Mouse (Mus musculus) G1E (cell line): ENCODE data around the gene Gm11562.

Experiments
- CTCF ChIP-seq: IDR thresholded peaks from 2 replicates; pipeline ENCODE4 v1.5.1; 2012; ENCODE audit warnings: low read depth, low read length, inconsistent platforms, mixed read lengths
- GATA2 ChIP-seq: IDR thresholded peaks from 2 replicates; pipeline ENCODE4 v1.6.1; 2012; ENCODE audit warnings: low read depth, low read length, inconsistent platforms, borderline replicate concordance

DNA sequence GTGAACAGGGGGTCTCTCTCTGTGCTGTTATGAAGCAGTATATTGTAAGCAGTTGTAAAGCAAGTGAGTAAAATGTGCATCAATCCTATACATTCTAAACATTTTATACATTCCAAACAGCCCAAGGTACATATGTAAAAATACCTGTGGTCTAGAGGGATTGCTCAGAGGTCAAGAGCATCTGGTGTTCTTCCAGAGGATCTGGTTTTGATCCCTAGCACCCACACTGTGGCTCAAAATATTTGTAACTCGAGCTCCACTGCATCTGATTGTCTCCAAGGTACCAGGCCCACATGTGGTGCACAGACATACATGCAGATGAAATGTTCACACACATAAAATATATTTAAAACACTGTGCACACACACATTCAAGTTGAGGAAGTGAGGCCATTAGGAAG is 20.7 kb upstream of the Gm11562 start:
- TF ChIP-seq CTCF: no peak
- TF ChIP-seq GATA2: no peak
